Mouse (Mus musculus): ENCODE measurements at regions not wholly inside any gene's neighbourhood (a gene's known extent, or its start where the extent isn't known, plus 50 kb on each side); places are given as distances from the start of the nearest gene placed in this dataset.

- no peak for DNase-seq (ENCODE audit: low spot score in 2 of 2)
These were observed 115.5 kb upstream of the Tas2r119 start for GRCm38 (mm10) chr15:32061573-32061972.

GRCm38 (mm10) chr15:32082109-32082508 lies 95.0 kb upstream of the Tas2r119 start:
- DNase-seq (ENCODE audit: low spot score in 2 of 2), result no peak

DNA sequence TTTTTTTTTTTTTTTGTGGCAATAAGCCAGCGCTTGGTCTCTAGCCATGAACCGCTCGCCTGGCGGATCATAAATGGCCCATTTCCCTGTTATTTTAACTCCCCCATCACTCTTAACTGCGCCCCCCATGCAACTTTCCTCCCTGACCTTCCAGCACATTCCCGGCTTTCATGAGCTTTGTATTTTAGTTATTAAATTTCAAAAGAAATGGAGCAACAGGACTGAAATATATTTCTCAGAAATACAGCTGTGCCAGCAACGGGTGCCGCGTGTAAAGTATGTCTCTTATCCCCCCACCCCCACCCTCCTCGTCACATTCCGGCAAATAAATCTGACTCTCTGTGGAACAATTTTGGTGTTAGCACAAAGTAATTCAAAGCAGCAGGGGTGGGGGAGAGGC lies 83.2 kb upstream of the Tas2r119 start:
- no peak for DNase-seq (ENCODE audit: low spot score in 2 of 2)

- no peak for DNase-seq (ENCODE audit: low spot score in 2 of 2)
These were observed 81.5 kb upstream of the Tas2r119 start for GRCm38 (mm10) chr15:32095554-32095953.

- DNase-seq (ENCODE audit: low spot score in 2 of 2), result no peak
These were observed 66.4 kb upstream of the Tas2r119 start for GRCm38 (mm10) chr15:32110659-32111058.
